Mouse (Mus musculus) CD8-positive naive resting alpha-beta T cell, adult 2 months (primary cell): Measurements from ENCODE around the gene Zfp11.
A peak's percentile ranks its signal among the peaks of the same experiment; 100 is the strongest.
"Not testable (repeated sequence)": the region's sequence is repeated elsewhere in the genome, so short reads cannot be mapped to it uniquely, and the experiment has no call there.

Experiments used
- DNase-seq, 2 experiments: peaks; one replicate each; pipeline ENCODE4 v3.0.0; 2022; ENCODE audit warnings: low read depth in 2 of 2, low spot score in 2 of 2

Gene Zfp11

GRCm38 (mm10) chr5:129670036-129670458, at the start of gene Zfp11:
Zfp11 (minus strand) TSS chr5:129670099.
- peak; percentile 44 for DNase-seq

GRCm38 (mm10) chr5:129717016-129717415, 47.1 kb upstream of the Zfp11 start:
- no peak for DNase-seq

GRCm38 (mm10) chr5:129715326-129715861, 45.5 kb upstream of the Zfp11 start, which contains the start of gene Mrps17:
Mrps17 (plus strand) TSS chr5:129715497.
- DNase-seq: peak; percentile 72 to 83

GRCm38 (mm10) chr5:129708412-129708811, 38.5 kb upstream of the Zfp11 start, which contains the start of gene Sept14:
Sept14 (minus strand) TSS chr5:129708512.
- no peak for DNase-seq

- no peak for DNase-seq
Observed at GRCm38 (mm10) chr5:129703368-129703767, 33.5 kb upstream of the Zfp11 start.

GRCm38 (mm10) chr5:129701706-129702105, 31.8 kb upstream of the Zfp11 start:
- DNase-seq: no peak

GRCm38 (mm10) chr5:129700506-129700905, 30.6 kb upstream of the Zfp11 start:
- no peak for DNase-seq

- no peak for DNase-seq
Observed at GRCm38 (mm10) chr5:129690528-129690927, 20.6 kb upstream of the Zfp11 start.

GRCm38 (mm10) chr5:129687621-129688020, 17.7 kb upstream of the Zfp11 start:
- DNase-seq: no peak

- not testable (repeated sequence) for DNase-seq
Observed at GRCm38 (mm10) chr5:129685141-129685540, 15.2 kb upstream of the Zfp11 start.

- no peak for DNase-seq
Observed at GRCm38 (mm10) chr5:129669453-129670035, 355 bp downstream of the Zfp11 start.

GRCm38 (mm10) chr5:129667851-129668250, 2.0 kb downstream of the Zfp11 start:
- no peak for DNase-seq

- DNase-seq: no peak
Observed at GRCm38 (mm10) chr5:129666271-129666909, 3.5 kb downstream of the Zfp11 start.

GRCm38 (mm10) chr5:129664090-129664489, 5.8 kb downstream of the Zfp11 start:
- DNase-seq: no peak

- no peak for DNase-seq
Observed at GRCm38 (mm10) chr5:129657931-129658330, 12.0 kb downstream of the Zfp11 start.

GRCm38 (mm10) chr5:129657016-129657415, 12.9 kb downstream of the Zfp11 start:
- DNase-seq: no peak

- DNase-seq: no peak
Observed at GRCm38 (mm10) chr5:129650858-129651257, 19.0 kb downstream of the Zfp11 start.

GRCm38 (mm10) chr5:129632270-129633250, 37.3 kb downstream of the Zfp11 start:
- DNase-seq: not testable (repeated sequence)

- DNase-seq: not testable (repeated sequence)
Observed at GRCm38 (mm10) chr5:129626586-129626985, 43.3 kb downstream of the Zfp11 start.

- DNase-seq: no peak
Observed at GRCm38 (mm10) chr5:129626099-129626498, 43.8 kb downstream of the Zfp11 start.

GRCm38 (mm10) chr5:129621361-129621760, 48.5 kb downstream of the Zfp11 start:
- DNase-seq: no peak
